Mouse (Mus musculus) liver (tissue): ENCODE measurements at regions not wholly inside any gene's neighbourhood (a gene's known extent, or its start where the extent isn't known, plus 50 kb on each side); places are given as distances from the start of the nearest gene placed in this dataset.

Experiments
- DNase-seq: peaks from one replicate; pipeline ENCODE4 v3.0.0-alpha.2; 2020; ENCODE audit warnings: mixed read lengths

DNA sequence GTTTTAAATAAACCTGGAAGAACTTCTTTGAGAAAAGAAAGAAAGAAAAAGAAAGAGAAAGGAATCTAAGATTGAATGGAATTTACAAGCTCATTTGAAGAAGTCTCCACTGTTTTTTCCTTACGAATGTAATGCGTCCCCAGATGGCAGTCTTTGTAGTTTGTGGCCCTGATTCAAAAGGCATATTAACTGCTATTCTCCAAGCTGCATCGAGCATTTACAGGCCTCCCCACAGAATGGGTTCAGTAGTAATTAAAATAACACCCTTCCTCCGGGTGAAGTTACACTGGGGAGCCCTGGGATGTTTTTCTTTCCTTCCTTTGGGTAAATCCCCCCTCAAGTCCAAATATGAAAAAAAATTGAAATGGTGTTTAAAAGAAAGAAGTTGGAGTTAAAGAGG lies 211.2 kb upstream of the Ferd3l start:
- DNase-seq: no peak

DNA sequence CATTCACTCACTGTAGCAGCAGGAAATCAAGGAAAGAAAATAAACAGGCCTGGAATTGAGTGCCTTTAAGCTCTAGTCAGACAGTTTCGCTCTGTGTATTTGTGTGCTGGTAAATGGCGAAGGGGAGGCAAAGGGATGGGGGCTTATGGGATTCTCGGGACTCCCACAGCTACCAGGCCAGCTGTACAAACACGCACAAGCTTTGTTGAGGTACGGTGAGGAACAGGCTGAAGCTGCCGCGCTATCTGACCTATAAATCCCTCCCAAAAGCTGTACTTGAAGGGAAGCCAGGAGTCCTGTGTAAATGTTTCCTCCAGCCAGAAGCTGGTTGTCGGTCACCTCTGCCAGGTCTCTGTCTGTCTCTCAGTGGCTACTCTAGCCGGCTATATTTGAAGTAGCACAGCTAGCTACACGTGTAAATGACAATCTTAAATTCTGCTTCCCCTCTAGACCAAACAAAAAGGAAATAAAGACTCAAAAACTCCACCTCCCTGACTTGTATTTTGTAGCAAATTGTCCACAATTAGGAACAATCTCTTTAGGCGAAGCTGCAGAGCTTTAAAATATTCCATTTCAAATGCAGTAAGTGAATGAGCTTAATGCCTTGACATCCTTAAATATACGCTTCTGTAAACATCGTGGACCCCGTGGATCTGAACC lies 210.5 kb upstream of the Ferd3l start:
- DNase-seq: peak; percentile 5

DNA sequence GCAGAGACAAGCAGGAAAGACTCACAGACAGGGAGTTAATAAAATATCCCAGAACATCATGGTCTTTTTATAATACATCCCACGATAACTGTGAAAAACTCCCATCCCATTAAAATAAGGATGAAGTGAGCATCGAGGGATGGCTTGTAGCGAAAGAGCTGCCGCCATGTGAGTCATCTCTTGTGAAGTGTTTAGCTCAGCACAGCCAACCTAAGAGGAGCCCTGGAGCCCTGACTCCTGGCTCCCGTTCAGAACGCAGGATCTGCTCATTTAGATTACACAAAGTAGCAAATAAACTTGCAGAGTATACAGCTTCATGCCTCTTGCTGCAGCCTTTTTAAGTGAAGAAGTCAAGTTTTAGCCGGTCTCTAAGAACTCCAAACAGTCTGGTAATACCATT lies 209.2 kb upstream of the Ferd3l start:
- no peak for DNase-seq

DNA sequence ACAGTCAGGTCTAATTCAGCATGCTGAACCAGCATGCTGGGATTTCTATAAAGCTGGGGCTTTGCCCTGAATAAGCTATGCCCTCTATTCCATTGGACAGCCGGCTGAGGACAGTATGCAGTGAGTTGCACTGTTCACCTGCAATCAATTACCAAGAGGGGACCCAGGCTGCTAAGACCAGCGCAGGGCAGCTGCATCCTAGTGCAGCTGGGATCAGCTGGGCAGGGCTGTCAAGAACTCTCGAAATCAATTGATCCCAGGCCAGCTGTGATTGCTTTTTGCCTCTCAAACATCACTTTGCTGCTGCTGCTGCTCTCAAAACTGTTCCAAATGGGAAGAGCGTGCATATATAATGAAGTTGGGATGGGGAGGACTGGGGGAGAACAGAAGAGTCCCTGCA lies 196.3 kb upstream of the Ferd3l start:
- DNase-seq: no peak

DNA sequence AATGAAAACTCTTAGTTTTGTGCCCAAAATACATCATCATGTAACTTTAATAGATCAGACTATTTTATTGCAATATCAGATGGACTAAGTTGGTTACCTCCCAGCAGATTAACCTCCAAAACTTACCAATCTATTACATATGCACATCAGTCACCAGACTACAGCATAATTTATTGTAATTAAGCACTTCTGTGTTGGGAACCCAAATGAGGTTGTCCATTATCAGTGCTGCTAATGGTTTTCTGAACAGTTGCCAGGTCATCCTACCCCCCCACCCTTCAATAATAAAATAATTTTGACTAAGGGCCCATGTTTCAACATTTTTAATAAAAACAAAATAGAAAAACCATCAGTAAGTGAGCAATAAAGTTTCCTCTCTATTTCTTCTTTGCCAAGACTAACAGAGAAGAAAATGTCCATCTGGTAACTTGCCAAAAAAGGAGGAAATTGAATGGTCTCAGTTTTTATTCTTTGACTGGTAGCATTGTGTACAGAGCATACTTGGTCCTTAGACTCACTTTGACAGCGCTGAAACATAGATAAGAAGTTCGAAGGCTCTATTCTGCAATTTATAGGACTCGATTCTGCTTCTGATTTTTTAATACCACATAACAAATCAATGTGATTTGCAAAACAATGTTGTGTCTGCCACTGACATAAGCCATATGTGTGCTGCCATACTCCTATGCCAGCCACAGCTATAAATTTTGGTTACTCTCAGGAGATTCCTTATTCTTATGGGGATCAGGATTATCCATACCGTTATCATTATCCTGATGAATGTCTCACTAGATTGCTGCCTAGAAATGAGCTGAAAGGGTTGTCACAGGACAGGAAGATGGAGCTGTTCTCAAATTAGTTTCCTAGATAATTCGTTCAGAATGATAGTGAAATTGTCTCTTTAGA lies 152.4 kb upstream of the Ferd3l start:
- no peak for DNase-seq

DNA sequence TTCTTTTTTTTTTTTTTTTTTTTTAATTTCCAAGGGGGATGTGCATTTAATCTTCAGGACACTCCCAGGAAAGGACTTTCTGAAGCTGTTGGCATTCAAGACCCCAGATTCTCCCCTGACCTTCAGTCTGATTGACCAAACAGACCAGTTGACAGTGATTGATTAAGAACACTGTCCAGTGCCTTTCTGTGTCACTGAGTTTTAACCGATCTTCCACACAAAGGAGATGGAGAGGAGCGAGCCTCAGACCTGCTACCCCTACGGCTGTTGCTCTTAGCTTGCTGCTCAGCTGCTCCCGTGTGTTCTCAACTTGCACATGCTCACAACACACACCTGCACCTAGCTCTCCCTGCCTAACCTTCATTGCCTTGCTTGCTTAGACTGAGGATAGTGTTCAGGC lies 149.7 kb upstream of the Ferd3l start:
- DNase-seq: no peak

DNA sequence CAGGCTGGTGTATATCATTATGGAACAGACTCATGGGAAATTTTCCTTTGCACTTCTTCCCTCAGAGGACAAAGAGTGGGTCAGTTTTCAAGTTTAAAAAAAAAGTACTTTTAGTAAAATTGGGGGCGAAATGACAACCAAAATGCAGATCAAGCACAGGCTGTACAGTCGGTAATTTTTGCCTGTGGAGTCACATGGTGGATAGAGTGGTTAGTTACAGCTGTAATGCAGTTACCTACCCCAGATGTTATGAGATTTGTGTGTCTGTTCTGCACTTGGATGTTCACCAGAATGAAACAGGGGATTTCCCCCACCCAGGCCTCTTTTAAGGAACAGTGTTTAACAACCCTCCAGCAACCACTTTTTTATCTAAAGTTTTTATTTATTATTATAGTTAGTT lies 148.3 kb upstream of the Ferd3l start:
- DNase-seq: no peak

DNA sequence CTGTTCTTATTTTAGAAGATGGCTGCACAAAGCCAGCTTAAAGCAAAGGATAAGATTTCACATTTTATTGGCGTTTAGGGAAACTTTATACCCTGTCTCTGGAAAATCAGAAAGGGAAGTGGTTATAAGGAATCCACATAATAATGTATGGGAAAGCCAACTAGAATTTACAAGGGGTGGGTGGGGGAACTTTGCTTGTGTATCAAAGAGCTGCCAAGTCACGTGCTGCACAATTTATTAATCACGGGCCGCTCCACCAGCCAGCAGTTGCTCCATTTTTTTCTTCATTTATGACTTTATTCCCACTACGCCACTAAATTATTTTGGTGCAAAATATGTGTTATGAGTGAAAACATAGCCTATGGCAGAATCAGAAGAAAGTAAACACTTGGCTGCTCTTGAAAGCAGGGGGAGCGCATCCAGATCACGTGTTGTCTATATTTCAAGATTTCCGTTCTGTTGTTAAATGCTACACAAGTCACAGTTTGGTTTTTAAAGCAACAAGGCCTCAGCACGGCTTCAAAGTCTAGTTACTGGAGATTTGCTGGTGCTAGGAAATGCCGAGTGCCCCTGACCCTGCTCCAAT lies 123.9 kb upstream of the Ferd3l start:
- DNase-seq: no peak

DNA sequence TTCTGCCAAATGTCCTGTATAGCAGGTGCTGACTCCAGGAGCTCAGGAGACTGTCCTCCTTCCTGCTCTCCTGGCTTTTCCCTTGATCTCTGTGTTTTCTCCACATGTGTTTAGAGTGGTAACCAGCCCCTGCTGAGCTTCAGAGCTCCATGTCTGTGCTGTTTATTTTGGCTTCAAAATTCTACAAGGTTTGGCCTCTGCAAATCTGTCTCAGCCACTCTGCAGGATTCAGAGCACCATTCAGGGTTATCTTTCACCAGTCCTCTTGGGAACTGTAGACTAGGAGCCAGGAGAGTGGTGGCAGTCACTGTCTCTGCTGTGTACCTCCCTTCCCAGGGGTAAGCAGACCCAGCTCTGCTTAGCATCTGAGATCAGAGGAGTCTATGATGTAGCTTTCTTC lies 102.7 kb upstream of the Ferd3l start:
- DNase-seq: no peak

DNA sequence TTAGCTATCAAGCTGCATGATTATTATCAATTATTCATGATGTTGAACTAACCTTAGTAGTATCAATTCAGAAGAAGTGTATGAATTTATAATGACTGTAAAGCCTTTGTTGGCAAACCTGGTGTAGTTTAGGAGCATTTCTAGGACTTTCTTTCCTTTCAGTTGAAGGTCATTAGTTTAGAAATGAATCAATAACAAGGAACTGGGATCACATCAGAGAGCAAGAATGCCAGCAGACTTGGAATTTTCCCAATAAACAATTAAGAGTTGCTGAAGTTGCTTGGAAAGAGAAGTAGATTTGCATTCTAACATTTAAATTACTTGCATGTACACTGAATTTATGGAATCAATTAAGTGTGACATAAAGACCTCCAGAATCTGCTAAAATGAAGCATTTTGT lies 79.1 kb upstream of the Ferd3l start:
- no peak for DNase-seq

DNA sequence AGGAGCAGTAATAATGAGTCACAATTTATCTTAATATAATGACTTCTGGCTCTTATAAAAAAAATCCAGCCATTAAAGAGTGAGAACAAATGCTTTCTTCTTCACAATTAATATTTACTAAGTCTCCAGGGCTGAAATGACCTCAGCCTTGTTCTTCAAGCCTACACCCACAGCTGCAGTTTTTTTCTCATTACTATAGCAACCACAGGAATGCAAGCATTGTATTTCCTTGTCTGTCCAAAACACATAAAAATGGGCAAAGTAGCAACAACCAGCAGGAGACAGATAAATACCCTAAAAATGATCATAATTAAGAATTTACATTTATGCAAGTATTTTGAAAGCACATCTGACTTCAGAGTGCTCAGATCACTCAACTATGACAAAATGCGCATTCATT lies 76.5 kb upstream of the Ferd3l start:
- DNase-seq: no peak
